Mouse (Mus musculus) ovary, postnatal 14 days (tissue): ENCODE results near the gene Shc3.

ENCODE experiments used
- DNase-seq: peaks from one replicate; pipeline ENCODE4 v3.0.0; 2022; ENCODE audit warnings: low spot score

Gene Shc3

DNA sequence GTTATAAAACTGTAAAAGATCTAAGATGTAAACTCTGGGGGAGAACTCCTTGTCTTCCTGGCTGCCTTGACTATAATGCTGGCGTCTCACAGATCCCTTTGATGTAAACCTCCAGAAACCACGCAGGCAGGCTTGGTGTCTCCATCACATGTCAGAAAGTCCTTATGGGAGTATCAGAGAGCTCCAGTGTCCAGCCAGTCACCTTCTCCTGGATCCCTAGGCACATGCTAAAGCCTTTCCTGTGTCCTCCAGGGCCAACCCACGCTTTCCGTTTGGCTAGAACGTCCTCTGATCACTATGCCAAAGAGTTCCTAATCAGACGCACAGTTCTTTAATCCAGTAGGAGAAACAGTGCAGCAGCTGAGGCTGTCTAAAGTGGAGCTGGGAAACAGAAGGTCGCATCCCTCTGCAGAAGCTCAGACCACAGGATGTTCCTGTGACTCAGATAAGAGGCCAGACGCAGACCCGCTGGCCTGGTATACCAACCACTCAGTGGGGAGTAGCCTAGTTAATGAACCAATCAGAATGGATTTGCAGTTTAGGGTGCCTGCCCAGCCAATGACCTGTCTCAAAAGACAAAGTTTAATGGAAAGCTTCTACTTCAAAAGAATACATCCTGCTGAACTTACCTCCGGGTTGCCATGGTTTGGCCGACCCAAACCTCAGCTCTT, 88.7 kb downstream of the Shc3 start:
- DNase-seq: no peak

GRCm38 (mm10) chr13:51479826-51480225, 89.4 kb downstream of the Shc3 start:
- peak; percentile 43 for DNase-seq

GRCm38 (mm10) chr13:51476991-51477390, 92.2 kb downstream of the Shc3 start:
- DNase-seq: no peak

GRCm38 (mm10) chr13:51468697-51469250, 100.4 kb downstream of the Shc3 start:
- no peak for DNase-seq

DNA sequence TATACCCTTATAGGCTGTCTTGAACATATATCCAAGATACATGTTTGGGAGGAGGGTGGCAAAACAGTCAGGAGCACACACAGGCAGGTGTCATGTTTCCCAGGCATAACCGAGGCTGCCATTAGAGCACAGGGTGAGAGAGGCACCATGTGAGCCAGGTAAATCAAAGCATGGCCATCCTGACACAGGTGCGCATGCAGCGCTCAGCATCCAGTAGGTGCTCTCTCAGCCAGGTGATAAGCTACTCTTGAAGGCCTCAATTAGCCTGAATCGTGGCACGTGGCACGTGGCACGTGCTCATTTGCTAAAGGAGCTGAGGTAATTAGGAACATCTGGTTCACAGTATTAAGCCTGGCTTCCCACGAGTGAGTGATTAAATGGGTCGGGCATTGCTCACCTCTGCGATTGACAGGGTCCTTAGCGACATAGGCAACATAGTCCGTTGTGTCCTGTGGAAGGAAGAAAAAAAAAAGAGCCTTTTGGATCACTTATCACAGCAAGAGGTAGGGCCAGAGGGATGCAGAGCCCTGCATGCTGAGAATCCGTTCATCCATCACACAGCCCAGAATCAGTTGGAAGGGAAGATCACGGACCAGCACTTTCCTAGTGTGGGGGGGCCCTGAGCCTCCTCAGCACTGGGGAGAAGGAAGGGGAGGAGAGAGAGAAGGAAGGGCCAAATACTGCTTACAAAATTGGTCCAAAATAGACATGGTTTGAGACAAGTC, 102.9 kb downstream of the Shc3 start:
- no peak for DNase-seq

DNA sequence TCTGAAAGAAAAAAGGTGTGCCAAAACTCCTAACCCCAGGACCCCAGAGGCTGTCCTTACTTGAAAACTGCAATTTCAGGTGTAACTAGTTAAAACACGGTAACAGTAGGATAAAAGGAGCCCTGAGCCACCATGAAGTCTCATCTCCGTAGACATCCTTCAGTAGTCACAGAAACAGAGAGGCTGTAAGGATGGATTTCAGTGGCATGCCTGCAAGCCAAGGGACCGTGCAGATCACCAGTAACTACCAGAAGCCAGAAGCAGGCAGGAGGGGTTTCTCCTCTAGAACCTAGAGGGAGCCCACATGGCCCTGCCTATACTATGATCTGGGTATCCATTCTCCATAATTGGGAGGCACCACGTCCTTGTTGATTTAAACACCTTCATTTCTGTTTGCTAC, 104.9 kb downstream of the Shc3 start:
- no peak for DNase-seq

- DNase-seq: no peak
Measured at GRCm38 (mm10) chr13:51456190-51456878, 112.9 kb downstream of the Shc3 start.

- no peak for DNase-seq
Measured at GRCm38 (mm10) chr13:51446550-51446949, 122.7 kb downstream of the Shc3 start.

GRCm38 (mm10) chr13:51442922-51443321, 126.3 kb downstream of the Shc3 start:
- DNase-seq: no peak

DNA sequence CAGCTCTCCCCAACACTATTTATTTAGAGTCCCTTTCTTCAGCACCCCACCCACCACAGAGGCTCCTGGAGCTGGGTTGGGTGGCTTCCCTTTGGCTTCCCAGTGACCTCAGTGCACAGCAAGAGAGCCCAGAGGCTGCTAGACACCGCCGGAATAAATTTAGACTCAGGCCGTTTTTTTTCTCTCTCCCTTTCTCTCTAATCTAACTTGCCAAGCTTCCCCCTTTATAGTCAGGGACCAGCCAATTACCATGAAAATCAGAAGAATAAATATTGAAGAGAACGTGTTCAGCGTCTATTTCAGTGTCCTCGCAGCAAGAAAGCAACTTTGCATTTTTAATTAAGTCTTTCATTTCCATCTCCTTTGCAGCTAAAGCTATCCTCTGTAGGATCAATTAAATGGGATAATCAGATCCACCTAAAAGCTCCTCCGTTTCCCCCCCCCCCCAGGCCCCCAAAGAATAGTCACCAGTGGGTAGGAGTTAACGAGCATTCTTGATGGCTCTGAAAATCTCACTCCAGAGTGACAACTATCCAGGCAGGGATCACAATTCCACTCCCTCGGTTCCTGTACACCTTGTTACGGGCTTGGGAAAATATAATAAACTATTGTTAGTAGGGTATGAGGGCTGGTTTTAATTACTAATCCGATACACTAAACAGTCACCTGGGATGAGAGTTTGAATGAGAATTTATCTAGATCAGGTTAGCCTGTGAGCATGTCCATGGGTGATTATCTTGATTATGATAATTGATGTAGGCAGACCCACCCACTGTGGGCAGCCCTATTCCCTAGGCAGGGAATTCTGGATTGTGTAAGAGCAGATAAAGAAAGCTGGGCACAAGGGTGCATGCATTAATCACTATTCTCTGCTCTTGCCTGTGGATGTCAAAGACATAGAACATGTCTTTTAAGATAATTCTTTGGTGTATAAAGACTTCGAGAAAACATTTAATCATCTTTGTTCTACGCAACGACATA, 131.8 kb downstream of the Shc3 start:
- DNase-seq: no peak

- no peak for DNase-seq
Measured at GRCm38 (mm10) chr13:51435146-51435545, 134.1 kb downstream of the Shc3 start.

- no peak for DNase-seq
Measured at GRCm38 (mm10) chr13:51434460-51434859, 134.8 kb downstream of the Shc3 start.

- DNase-seq: no peak
Measured at GRCm38 (mm10) chr13:51433371-51433770, 135.8 kb downstream of the Shc3 start.

DNA sequence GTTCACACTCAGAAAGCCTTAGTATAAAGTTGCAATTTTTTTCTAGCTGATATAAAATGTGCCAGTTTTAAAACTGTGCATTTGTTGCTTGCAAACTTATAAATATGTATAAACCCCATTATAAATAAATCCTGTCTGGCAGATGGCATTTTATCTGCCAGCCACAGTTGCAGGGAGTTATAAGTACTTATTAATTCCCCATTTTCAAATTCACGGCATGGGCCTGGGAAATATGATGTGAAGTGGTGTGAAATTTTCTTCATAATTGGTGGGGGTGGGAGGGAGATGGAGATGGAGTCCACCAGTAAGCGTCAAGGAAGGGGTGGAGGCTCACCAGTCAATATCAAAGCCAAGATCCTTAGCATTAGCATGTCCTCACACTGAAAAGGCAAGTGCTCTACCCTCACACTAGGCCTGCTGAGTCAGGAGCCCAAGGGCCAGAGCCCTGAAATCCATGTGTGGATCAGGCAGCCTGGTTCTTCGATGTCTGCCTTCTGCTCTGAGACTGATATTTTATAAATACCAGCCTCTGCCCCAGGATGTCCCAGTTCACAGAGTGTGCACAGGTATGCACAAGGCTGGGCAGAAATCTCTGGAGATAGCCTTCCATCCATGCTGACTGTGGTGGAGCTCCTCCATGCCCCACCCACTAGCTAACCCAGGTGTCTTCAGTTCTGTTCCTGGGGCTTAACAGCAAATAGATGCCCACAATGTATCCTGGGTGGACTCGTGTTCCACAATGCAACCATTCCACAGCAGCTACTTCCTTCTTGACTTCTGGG, 143.4 kb downstream of the Shc3 start:
- DNase-seq: no peak

- peak; percentile 70 for DNase-seq
Measured at GRCm38 (mm10) chr13:51424647-51425046, 144.6 kb downstream of the Shc3 start.

GRCm38 (mm10) chr13:51423647-51424046, 145.6 kb downstream of the Shc3 start:
- no peak for DNase-seq

GRCm38 (mm10) chr13:51420861-51421260, 148.4 kb downstream of the Shc3 start:
- DNase-seq: no peak

DNA sequence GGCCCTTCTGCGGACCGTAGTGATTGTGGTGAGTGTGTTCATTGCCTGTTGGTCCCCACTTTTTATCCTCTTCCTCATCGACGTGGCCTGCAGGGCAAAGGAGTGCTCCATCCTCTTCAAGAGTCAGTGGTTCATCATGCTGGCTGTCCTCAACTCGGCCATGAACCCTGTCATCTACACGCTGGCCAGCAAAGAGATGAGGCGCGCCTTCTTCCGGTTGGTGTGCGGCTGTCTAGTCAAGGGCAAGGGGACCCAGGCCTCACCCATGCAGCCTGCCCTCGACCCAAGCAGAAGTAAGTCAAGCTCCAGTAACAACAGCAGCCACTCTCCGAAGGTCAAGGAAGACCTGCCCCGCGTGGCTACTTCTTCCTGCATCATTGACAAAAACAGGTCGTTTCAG, 149.7 kb downstream of the Shc3 start:
- no peak for DNase-seq

DNA sequence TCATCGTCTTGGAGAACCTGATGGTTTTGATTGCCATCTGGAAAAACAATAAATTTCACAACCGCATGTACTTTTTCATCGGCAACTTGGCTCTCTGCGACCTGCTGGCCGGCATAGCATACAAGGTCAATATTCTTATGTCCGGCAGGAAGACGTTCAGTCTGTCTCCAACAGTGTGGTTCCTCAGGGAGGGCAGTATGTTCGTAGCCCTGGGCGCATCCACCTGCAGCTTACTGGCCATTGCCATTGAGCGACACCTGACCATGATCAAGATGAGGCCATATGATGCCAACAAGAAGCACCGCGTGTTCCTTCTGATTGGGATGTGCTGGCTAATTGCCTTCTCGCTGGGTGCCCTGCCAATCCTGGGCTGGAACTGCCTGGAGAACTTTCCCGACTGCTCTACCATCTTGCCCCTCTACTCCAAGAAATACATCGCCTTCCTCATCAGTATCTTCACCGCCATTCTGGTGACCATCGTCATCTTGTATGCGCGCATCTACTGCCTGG, 150.2 kb downstream of the Shc3 start:
- DNase-seq: no peak

- peak; percentile 95 for DNase-seq
Measured at GRCm38 (mm10) chr13:51418268-51418941, 150.8 kb downstream of the Shc3 start.
